Mouse (Mus musculus) CH12.LX (cell line): Measurements from ENCODE around the gene Phospho1. TPM values are rescaled to one million over a fixed set of nuclear protein-coding genes. Genes with fewer than 3 reads are reported as not detected.

Experiments
- DNase-seq: peaks from one replicate; pipeline ENCODE4 v3.0.0-alpha.2; 2013; ENCODE audit errors: extremely low read depth
- H3K27ac ChIP-seq: 2 replicates; pipeline ENCODE4 v1.5.1; 2012; ENCODE audit warnings: low read depth, mild to moderate bottlenecking, control low read depth, moderate library complexity; ENCODE audit not compliant: insufficient read depth
- H3K27me3 ChIP-seq: replicated peaks from 2 replicates; pipeline ENCODE3; 2012; ENCODE audit warnings: inconsistent platforms
- H3K36me3 ChIP-seq, 2 experiments: replicated peaks in 1 of 2; 2 replicates each; pipeline versions ENCODE3 to v1.6.1; 2012; ENCODE audit warnings: inconsistent platforms in 1 of 2, low read length in 1 of 2, mild to moderate bottlenecking in 1 of 2, mixed read lengths in 1 of 2, moderate library complexity in 1 of 2; ENCODE audit not compliant: control insufficient read depth in 1 of 2, insufficient read depth in 1 of 2
- H3K4me1 ChIP-seq, 2 experiments: 2 replicates each; pipeline ENCODE4 v1.6.1; 2012; ENCODE audit warnings: inconsistent platforms in 1 of 2, moderate library complexity in 1 of 2; ENCODE audit not compliant: insufficient read depth in 2 of 2, control insufficient read depth in 1 of 2
- H3K4me2 ChIP-seq: 2 replicates; pipeline ENCODE4 v1.6.1; 2012; ENCODE audit warnings: low read depth, mild to moderate bottlenecking, control low read depth; ENCODE audit not compliant: poor library complexity, insufficient read depth, severe bottlenecking
- H3K4me3 ChIP-seq, 3 experiments: fragments of 150-350 bp in 1 of 3; sonication (generic) in 1 of 3; replicated peaks in 1 of 3; 2 replicates each; pipeline versions ENCODE3 to v1.5.1; 2011 to 2012; ENCODE audit warnings: low read depth in 2 of 3, low read length in 2 of 3, mild to moderate bottlenecking in 2 of 3, moderate library complexity in 2 of 3, control low read depth in 1 of 3, improper control_type of control experiment in 1 of 3, inconsistent platforms in 1 of 3, mixed read lengths in 1 of 3; ENCODE audit not compliant: poor library complexity in 1 of 3
- H3K79me2 ChIP-seq: replicated peaks from 2 replicates; pipeline ENCODE4 v1.6.1; 2012; ENCODE audit warnings: mild to moderate bottlenecking, moderate library complexity; ENCODE audit not compliant: control insufficient read depth, poor library complexity, insufficient read depth, severe bottlenecking; ENCODE audit errors: extremely low read depth
- H3K9ac ChIP-seq: 2 replicates; pipeline ENCODE4 v1.6.1; 2012; ENCODE audit warnings: low read depth, mild to moderate bottlenecking, control low read depth, moderate library complexity; ENCODE audit not compliant: insufficient read depth
- H3K9me3 ChIP-seq: replicated peaks from 2 replicates; pipeline ENCODE3; 2012; ENCODE audit warnings: low read length, inconsistent platforms, mixed read lengths
- BHLHE40 ChIP-seq: IDR thresholded peaks from 2 replicates; pipeline ENCODE4 v1.6.1; 2011; ENCODE audit warnings: mild to moderate bottlenecking, low read depth, low read length, improper control_type of control experiment
- CHD1 ChIP-seq: IDR thresholded peaks from 2 replicates; pipeline ENCODE4 v1.6.1; 2012; ENCODE audit warnings: low read depth, low read length, improper control_type of control experiment, inconsistent platforms
- CHD2 ChIP-seq: IDR thresholded peaks from 2 replicates; pipeline ENCODE4 v1.6.1; 2011; ENCODE audit warnings: low read length, improper control_type of control experiment
- CTCF ChIP-seq, 2 experiments: IDR thresholded peaks in 1 of 2; conservative IDR thresholded peaks in 1 of 2; 2 replicates each; pipeline ENCODE4 v1.5.1; 2011 to 2012; ENCODE audit warnings: low read depth in 2 of 2, low read length in 2 of 2, improper control_type of control experiment in 1 of 2, inconsistent platforms in 1 of 2, mild to moderate bottlenecking in 1 of 2, moderate library complexity in 1 of 2
- E2F4 ChIP-seq: IDR thresholded peaks from 2 replicates; pipeline ENCODE4 v1.6.1; 2011; ENCODE audit warnings: low read depth, low read length, improper control_type of control experiment; ENCODE audit not compliant: insufficient replicate concordance
- ELF1 ChIP-seq: IDR thresholded peaks from 2 replicates; pipeline ENCODE4 v1.6.1; 2014; ENCODE audit warnings: low read depth, mild to moderate bottlenecking, inconsistent platforms, low read length, improper control_type of control experiment
- EP300 ChIP-seq: IDR thresholded peaks from 2 replicates; pipeline ENCODE4 v1.6.1; 2011; ENCODE audit warnings: low read length, improper control_type of control experiment
- ETS1 ChIP-seq: conservative IDR thresholded peaks from 2 replicates; pipeline ENCODE4 v1.6.1; 2012; ENCODE audit warnings: low read depth, mild to moderate bottlenecking, inconsistent platforms, low read length, improper control_type of control experiment, moderate library complexity
- GABPA ChIP-seq: IDR thresholded peaks from 2 replicates; pipeline ENCODE4 v1.6.1; 2012; ENCODE audit warnings: low read depth, low read length, improper control_type of control experiment, inconsistent platforms; ENCODE audit not compliant: insufficient replicate concordance
- HCFC1 ChIP-seq: IDR thresholded peaks from 2 replicates; pipeline ENCODE4 v1.6.1; 2012; ENCODE audit warnings: low read depth, mild to moderate bottlenecking, inconsistent platforms, low read length, improper control_type of control experiment
- IRF4 ChIP-seq: IDR thresholded peaks from 2 replicates; pipeline ENCODE4 v1.6.1; 2014; ENCODE audit warnings: low read depth, mild to moderate bottlenecking, inconsistent platforms, low read length, improper control_type of control experiment
- JUN ChIP-seq: IDR thresholded peaks from 2 replicates; pipeline ENCODE4 v1.6.1; 2011; ENCODE audit warnings: low read depth, mild to moderate bottlenecking, low read length, improper control_type of control experiment, moderate library complexity; ENCODE audit not compliant: insufficient read depth
- JUND ChIP-seq: conservative IDR thresholded peaks from 2 replicates; pipeline ENCODE4 v1.6.1; 2011; ENCODE audit warnings: low read depth, low read length, improper control_type of control experiment
- KAT2A ChIP-seq: IDR thresholded peaks from 2 replicates; pipeline ENCODE4 v1.6.1; 2012; ENCODE audit warnings: low read length, improper control_type of control experiment, inconsistent platforms; ENCODE audit not compliant: insufficient replicate concordance
- MAFK ChIP-seq: IDR thresholded peaks from 2 replicates; pipeline ENCODE4 v1.6.1; 2011; ENCODE audit warnings: low read length, improper control_type of control experiment; ENCODE audit not compliant: insufficient replicate concordance
- MAX ChIP-seq: IDR thresholded peaks from 2 replicates; pipeline ENCODE4 v1.6.1; 2011; ENCODE audit warnings: low read length, improper control_type of control experiment
- MAZ ChIP-seq: IDR thresholded peaks from 2 replicates; pipeline ENCODE4 v1.6.1; 2012; ENCODE audit warnings: low read depth, mild to moderate bottlenecking, inconsistent platforms, low read length, improper control_type of control experiment, moderate library complexity
- MEF2A ChIP-seq: IDR thresholded peaks from 2 replicates; pipeline ENCODE4 v1.6.1; 2014; ENCODE audit warnings: low read depth, mild to moderate bottlenecking, inconsistent platforms, low read length, improper control_type of control experiment, borderline replicate concordance
- MXI1 ChIP-seq: IDR thresholded peaks from 2 replicates; pipeline ENCODE4 v1.6.1; 2011; ENCODE audit warnings: mild to moderate bottlenecking, low read depth, low read length, improper control_type of control experiment
- MYC ChIP-seq: IDR thresholded peaks from 2 replicates; pipeline ENCODE4 v1.6.1; 2011; ENCODE audit warnings: low read depth, mild to moderate bottlenecking, improper control_type of control experiment, low read length
- NELFE ChIP-seq: IDR thresholded peaks from 2 replicates; pipeline ENCODE4 v1.6.1; 2011; ENCODE audit warnings: low read depth, low read length, improper control_type of control experiment
- NRF1 ChIP-seq: IDR thresholded peaks from 2 replicates; pipeline ENCODE4 v1.6.1; 2014; ENCODE audit warnings: low read depth, mild to moderate bottlenecking, inconsistent platforms, low read length, improper control_type of control experiment, moderate library complexity
- PAX5 ChIP-seq: IDR thresholded peaks from 2 replicates; pipeline ENCODE4 v1.6.1; 2012; ENCODE audit warnings: low read length, inconsistent platforms, mixed read lengths
- POLR2A ChIP-seq: IDR thresholded peaks from 2 replicates; pipeline ENCODE4 v1.6.1; 2011; ENCODE audit warnings: low read depth, mild to moderate bottlenecking, improper control_type of control experiment, low read length
- POLR2AphosphoS2 ChIP-seq: IDR thresholded peaks from 2 replicates; pipeline ENCODE4 v1.6.1; 2011; ENCODE audit warnings: low read depth, low read length, improper control_type of control experiment
- RAD21 ChIP-seq: IDR thresholded peaks from 2 replicates; pipeline ENCODE4 v1.6.1; 2011; ENCODE audit warnings: low read depth, mild to moderate bottlenecking, low read length, improper control_type of control experiment, moderate library complexity
- RCOR1 ChIP-seq: conservative IDR thresholded peaks from 2 replicates; pipeline ENCODE4 v1.6.1; 2012; ENCODE audit warnings: low read depth, mild to moderate bottlenecking, inconsistent platforms, low read length, improper control_type of control experiment
- SIN3A ChIP-seq: IDR thresholded peaks from 2 replicates; pipeline ENCODE4 v1.6.1; 2012; ENCODE audit warnings: low read length, improper control_type of control experiment, inconsistent platforms
- SMC3 ChIP-seq: IDR thresholded peaks from 2 replicates; pipeline ENCODE4 v1.6.1; 2011; ENCODE audit warnings: low read depth, low read length, improper control_type of control experiment
- TBP ChIP-seq: conservative IDR thresholded peaks from 2 replicates; pipeline ENCODE4 v1.6.1; 2011; ENCODE audit warnings: low read depth, low read length, improper control_type of control experiment
- TCF12 ChIP-seq: IDR thresholded peaks from 2 replicates; pipeline ENCODE4 v1.6.1; 2014; ENCODE audit warnings: low read depth, mild to moderate bottlenecking, inconsistent platforms, low read length, improper control_type of control experiment
- UBTF ChIP-seq: IDR thresholded peaks from 2 replicates; pipeline ENCODE4 v1.6.1; 2012; ENCODE audit warnings: low read depth, mild to moderate bottlenecking, inconsistent platforms, low read length, improper control_type of control experiment, moderate library complexity
- USF1 ChIP-seq: IDR thresholded peaks from 2 replicates; pipeline ENCODE4 v1.6.1; 2014; ENCODE audit warnings: low read depth, mild to moderate bottlenecking, inconsistent platforms, low read length, improper control_type of control experiment
- USF2 ChIP-seq: conservative IDR thresholded peaks from 2 replicates; pipeline ENCODE4 v1.6.1; 2011; ENCODE audit warnings: low read depth, low read length, improper control_type of control experiment
- ZC3H11A ChIP-seq: IDR thresholded peaks from 2 replicates; pipeline ENCODE4 v1.6.1; 2012; ENCODE audit warnings: low read depth, mild to moderate bottlenecking, inconsistent platforms, low read length, improper control_type of control experiment
- ZKSCAN1 ChIP-seq: IDR thresholded peaks from 2 replicates; pipeline ENCODE4 v1.6.1; 2012; ENCODE audit warnings: low read depth, inconsistent platforms, low read length, improper control_type of control experiment, borderline replicate concordance
- ZMIZ1 ChIP-seq: IDR thresholded peaks from 2 replicates; pipeline ENCODE4 v1.6.1; 2012; ENCODE audit warnings: low read depth, mild to moderate bottlenecking, inconsistent platforms, low read length, improper control_type of control experiment
- ZNF384 ChIP-seq: IDR thresholded peaks from 2 replicates; pipeline ENCODE4 v1.6.1; 2012; ENCODE audit warnings: low read depth, low read length, improper control_type of control experiment, inconsistent platforms
- dilution Hi-C: fragments of 300-500 bp; cut with MboI; formaldehyde crosslinking; loops from 2 replicates; pipeline ENCODE4 v1.14.3; 2020; ENCODE audit warnings: low sequenced_read_pairs; ENCODE audit not compliant: extremely low pct_unique_long_range_greater_than_20kb, extremely low pct_ligation_motif_present
- in situ Hi-C: fragments of 300-500 bp; cut with MboI; formaldehyde crosslinking; loops from 3 replicates; pipeline ENCODE4 v1.14.3; 2019; ENCODE audit warnings: low sequenced_read_pairs, low pct_ligation_motif_present, low pct_unique_long_range_greater_than_20kb, mixed read lengths
- polyA plus RNA-seq: library from polyadenylated mRNA; unstranded; fragments of >175 nt; gene quantifications from 2 replicates; pipeline ENCODE4 v1.2.1, GENCODE M21; 2012; ENCODE audit warnings: low read depth; ENCODE audit not compliant: insufficient read length
- total RNA-seq, 2 experiments: library from RNA; depleted of rRNA; stranded (reverse); fragments of 300-350 nt in 1 of 2; fragments of >200 nt in 1 of 2; gene quantifications; 2 replicates each; pipeline ENCODE4 v1.2.3; 2012 to 2014

Gene Phospho1
- total and polyA plus RNA-seq, 3 experiments = 0.97 to 1.3 TPM; not detected in 1

DNA sequence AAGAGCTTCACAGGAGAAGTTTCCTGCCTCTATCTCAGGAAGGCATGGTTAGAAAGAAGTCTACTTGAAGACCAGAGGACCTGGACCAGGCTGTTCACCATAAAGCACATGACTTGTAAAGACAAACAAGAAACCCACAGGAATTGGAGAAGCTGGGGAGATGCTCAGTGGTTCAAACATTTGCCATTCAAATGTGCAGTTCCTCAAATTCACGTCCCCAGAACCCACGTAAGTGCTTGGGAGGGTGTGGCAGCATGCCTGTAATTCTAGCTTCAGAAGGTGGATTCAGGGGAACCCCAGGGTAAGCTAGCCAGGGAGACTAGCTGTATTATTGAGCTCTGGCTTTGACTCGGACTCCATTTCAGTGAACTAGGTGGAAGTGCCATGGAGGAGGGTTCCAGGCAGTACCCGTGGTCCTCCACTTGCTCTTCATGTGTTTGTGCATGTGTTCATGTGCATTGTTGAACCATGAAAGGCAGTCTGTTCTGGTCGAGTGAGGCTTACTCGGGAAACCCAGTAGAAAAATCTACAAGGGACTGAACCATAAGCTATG is 45.7 kb downstream of the Phospho1 start:
- no peak for TF ChIP-seq TBP
- TF ChIP-seq SIN3A = peak; percentile 58
- TF ChIP-seq MXI1 = peak; percentile 80; the same call in 1 of the 2 replicates
- 0 out of 2 replicates have a peak, but pooled peaks have one; percentile 29 for TF ChIP-seq E2F4
- no peak; the same call in 1 of the 2 replicates for TF ChIP-seq POLR2A
- TF ChIP-seq BHLHE40 = peak; percentile 87
- no peak for TF ChIP-seq ZC3H11A
- no peak for TF ChIP-seq USF2
- peak; percentile 85; the same call in 1 of the 2 replicates for TF ChIP-seq MYC
- TF ChIP-seq TCF12 = peak; percentile 63; the same call in 1 of the 2 replicates
- no peak for TF ChIP-seq USF1
- TF ChIP-seq ZKSCAN1 = no peak
- TF ChIP-seq HCFC1 = peak; percentile 32; the same call in 1 of the 2 replicates
- TF ChIP-seq POLR2AphosphoS2 = no peak
- TF ChIP-seq CHD2 = peak; percentile 63
- peak; percentile 56; the same call in 1 of the 2 replicates for TF ChIP-seq MAFK
- peak; percentile 66; the same call in 1 of the 2 replicates for TF ChIP-seq RCOR1
- TF ChIP-seq RAD21 = no peak
- TF ChIP-seq GABPA = no peak
- TF ChIP-seq IRF4 = peak; percentile 52; the same call in 1 of the 2 replicates
- no peak for TF ChIP-seq CHD1
- TF ChIP-seq MAX = peak; percentile 83
- no peak for TF ChIP-seq KAT2A
- TF ChIP-seq ETS1 = peak; percentile 78
- TF ChIP-seq CTCF (conservative IDR thresholded peaks at IDR 0.05 in 1 of 2, IDR thresholded peaks at IDR 0.05 in 1 of 2; ENCODE audit: low read depth in 2 of 2, low read length in 2 of 2) = no peak
- no peak for TF ChIP-seq NRF1
- no peak for TF ChIP-seq PAX5
- no peak for TF ChIP-seq JUN
- peak; percentile 20; the same call in 1 of the 2 replicates for TF ChIP-seq SMC3
- TF ChIP-seq UBTF = no peak
- TF ChIP-seq ZNF384 = no peak
- TF ChIP-seq EP300 = peak; percentile 76
- 0 out of 2 replicates have a peak, but pooled peaks have one; percentile 42 for TF ChIP-seq NELFE
- peak; percentile 81 for TF ChIP-seq MEF2A
- peak; percentile 51 for TF ChIP-seq ELF1
- peak; percentile 57; the same call in 1 of the 2 replicates for TF ChIP-seq ZMIZ1
- TF ChIP-seq MAZ = peak; percentile 67; the same call in 1 of the 2 replicates
- TF ChIP-seq JUND = 0 out of 2 replicates have a peak, but pooled peaks have one; percentile 36
- Histone ChIP-seq H3K79me2 (no peaks in the 10 kb centered on the region), H3K9me3 (no peaks in the 10 kb centered on the region), H3K9ac (no peak overlapping the region), H3K4me1 (peaks cover 11 to 30% of the 10 kb centered on the region in 2 experiments), H3K36me3 (peaks cover 0 to 16% of the 10 kb centered on the region in 2 experiments), H3K4me3 (no peak overlapping the region), H3K4me2 (peak overlapping the region; percentile 53), H3K27ac (peak overlapping the region; percentile 59), H3K27me3 (no peaks in the 10 kb centered on the region)
- in situ Hi-C loops = loop anchor here (5.0 kb wide), 1 partner anchor 38 kb away; no protein-coding TSS in a partner anchor
- peak; percentile 85 for DNase-seq
- dilution Hi-C loops = no loop called here
